Mouse (Mus musculus): ENCODE measurements around the gene Emc10. TPM values are rescaled to one million over a fixed set of nuclear protein-coding genes. Genes with fewer than 3 reads are reported as not detected.
A peak's percentile ranks its signal among the peaks of the same experiment; 100 is the strongest.

Emc10 gene
- polyA plus RNA-seq, 1 experiment from 2014 or later = 162 TPM

- no peak overlapping the region for H3K27ac ChIP-seq (ENCODE audit: low read depth, low read length)
- H3K4me2 ChIP-seq (ENCODE audit: low read depth, low read length) = no peak overlapping the region
- no peak overlapping the region for H3K4me3 ChIP-seq (ENCODE audit: low read depth, low read length)
- no peaks in the 10 kb centered on the region for H3K9me3 ChIP-seq (ENCODE audit: control insufficient read depth, low read length)
- H3K9ac ChIP-seq (replicated peaks; ENCODE audit: low read depth, low read length) = no peak overlapping the region
- no peak for ATAC-seq (ENCODE audit: low read depth)
- peaks cover 42% of the 10 kb centered on the region for H3K36me3 ChIP-seq (ENCODE audit: control insufficient read depth, insufficient read depth, low read length)
- peaks cover 23% of the 10 kb centered on the region for H3K4me1 ChIP-seq (ENCODE audit: control insufficient read depth, insufficient read depth, low read length)
- WGBS = 85% methylated on average over 10 of the region's 10 CpGs
- no peaks in the 10 kb centered on the region for H3K27me3 ChIP-seq (ENCODE audit: control insufficient read depth, insufficient read depth, low read length)
Observed at GRCm38 (mm10) chr7:44463556-44464225, 32.6 kb downstream of the Emc10 start.

GRCm38 (mm10) chr7:44463056-44463425 lies 33.3 kb downstream of the Emc10 start:
- no peak overlapping the region for H3K4me3 ChIP-seq (ENCODE audit: low read depth, low read length)
- ATAC-seq (ENCODE audit: low read depth) = no peak
- H3K4me2 ChIP-seq (ENCODE audit: low read depth, low read length) = no peak overlapping the region
- 37% methylated on average over 8 of the region's 8 CpGs for WGBS
- no peak overlapping the region for H3K27ac ChIP-seq (ENCODE audit: low read depth, low read length)
- H3K9me3 ChIP-seq (ENCODE audit: control insufficient read depth, low read length) = no peaks in the 10 kb centered on the region
- H3K36me3 ChIP-seq (ENCODE audit: control insufficient read depth, insufficient read depth, low read length) = peaks cover 42% of the 10 kb centered on the region
- H3K9ac ChIP-seq (replicated peaks; ENCODE audit: low read depth, low read length) = no peak overlapping the region
- peaks cover 17% of the 10 kb centered on the region for H3K4me1 ChIP-seq (ENCODE audit: control insufficient read depth, insufficient read depth, low read length)
- no peaks in the 10 kb centered on the region for H3K27me3 ChIP-seq (ENCODE audit: control insufficient read depth, insufficient read depth, low read length)

GRCm38 (mm10) chr7:44462218-44463055 lies 33.9 kb downstream of the Emc10 start:
- Histone ChIP-seq H3K4me1 (ENCODE audit: control insufficient read depth, insufficient read depth, low read length) (peaks cover 17% of the 10 kb centered on the region), H3K4me3 (ENCODE audit: low read depth, low read length) (no peak overlapping the region), H3K36me3 (ENCODE audit: control insufficient read depth, insufficient read depth, low read length) (peaks cover 42% of the 10 kb centered on the region), H3K9ac (replicated peaks; ENCODE audit: low read depth, low read length) (no peak overlapping the region), H3K4me2 (ENCODE audit: low read depth, low read length) (no peak overlapping the region), H3K9me3 (ENCODE audit: control insufficient read depth, low read length) (no peaks in the 10 kb centered on the region), H3K27me3 (ENCODE audit: control insufficient read depth, insufficient read depth, low read length) (no peaks in the 10 kb centered on the region), H3K27ac (ENCODE audit: low read depth, low read length) (0 out of 2 replicates have a peak overlapping the region, but pooled peaks have one; percentile 5)
- no peak for ATAC-seq (ENCODE audit: low read depth)
- 14% methylated on average over 71 of the region's 77 CpGs for WGBS

GRCm38 (mm10) chr7:44461503-44462217 lies 34.7 kb downstream of the Emc10 start:
- no peak for ATAC-seq (ENCODE audit: low read depth)
- Histone ChIP-seq H3K9ac (replicated peaks; ENCODE audit: low read depth, low read length) (no peak overlapping the region), H3K36me3 (ENCODE audit: control insufficient read depth, insufficient read depth, low read length) (peaks cover 46% of the 10 kb centered on the region), H3K27me3 (ENCODE audit: control insufficient read depth, insufficient read depth, low read length) (no peaks in the 10 kb centered on the region), H3K4me1 (ENCODE audit: control insufficient read depth, insufficient read depth, low read length) (peaks cover 17% of the 10 kb centered on the region), H3K9me3 (ENCODE audit: control insufficient read depth, low read length) (no peaks in the 10 kb centered on the region), H3K4me3 (ENCODE audit: low read depth, low read length) (no peak overlapping the region), H3K27ac (ENCODE audit: low read depth, low read length) (no peak overlapping the region), H3K4me2 (ENCODE audit: low read depth, low read length) (no peak overlapping the region)
- WGBS = 56% methylated on average over 54 of the region's 57 CpGs

GRCm38 (mm10) chr7:44460767-44461502 lies 35.4 kb downstream of the Emc10 start:
- WGBS = 70% methylated on average over 31 of the region's 31 CpGs
- no peak overlapping the region for H3K4me2 ChIP-seq (ENCODE audit: low read depth, low read length)
- no peak overlapping the region for H3K27ac ChIP-seq (ENCODE audit: low read depth, low read length)
- no peak for ATAC-seq (ENCODE audit: low read depth)
- no peak overlapping the region for H3K9ac ChIP-seq (replicated peaks; ENCODE audit: low read depth, low read length)
- no peaks in the 10 kb centered on the region for H3K9me3 ChIP-seq (ENCODE audit: control insufficient read depth, low read length)
- H3K4me3 ChIP-seq (ENCODE audit: low read depth, low read length) = no peak overlapping the region
- peaks cover 50% of the 10 kb centered on the region for H3K36me3 ChIP-seq (ENCODE audit: control insufficient read depth, insufficient read depth, low read length)
- H3K27me3 ChIP-seq (ENCODE audit: control insufficient read depth, insufficient read depth, low read length) = no peaks in the 10 kb centered on the region
- H3K4me1 ChIP-seq (ENCODE audit: control insufficient read depth, insufficient read depth, low read length) = peaks cover 17% of the 10 kb centered on the region

GRCm38 (mm10) chr7:44460067-44460466 lies 36.3 kb downstream of the Emc10 start:
- peaks cover 50% of the 10 kb centered on the region for H3K36me3 ChIP-seq (ENCODE audit: control insufficient read depth, insufficient read depth, low read length)
- no peak for ATAC-seq (ENCODE audit: low read depth)
- H3K9me3 ChIP-seq (ENCODE audit: control insufficient read depth, low read length) = no peaks in the 10 kb centered on the region
- 71% methylated on average over 6 of the region's 6 CpGs for WGBS
- no peak overlapping the region for H3K4me3 ChIP-seq (ENCODE audit: low read depth, low read length)
- H3K4me2 ChIP-seq (ENCODE audit: low read depth, low read length) = no peak overlapping the region
- peaks cover 17% of the 10 kb centered on the region for H3K4me1 ChIP-seq (ENCODE audit: control insufficient read depth, insufficient read depth, low read length)
- H3K27me3 ChIP-seq (ENCODE audit: control insufficient read depth, insufficient read depth, low read length) = no peaks in the 10 kb centered on the region
- no peak overlapping the region for H3K9ac ChIP-seq (replicated peaks; ENCODE audit: low read depth, low read length)
- H3K27ac ChIP-seq (ENCODE audit: low read depth, low read length) = no peak overlapping the region

GRCm38 (mm10) chr7:44456302-44456701 lies 40.0 kb downstream of the Emc10 start:
- WGBS = 76% methylated on average over 1 of the region's 1 CpGs
- Histone ChIP-seq H3K36me3 (ENCODE audit: control insufficient read depth, insufficient read depth, low read length) (peaks cover 27% of the 10 kb centered on the region), H3K9me3 (ENCODE audit: control insufficient read depth, low read length) (no peaks in the 10 kb centered on the region), H3K4me2 (ENCODE audit: low read depth, low read length) (no peak overlapping the region), H3K27ac (ENCODE audit: low read depth, low read length) (no peak overlapping the region), H3K4me1 (ENCODE audit: control insufficient read depth, insufficient read depth, low read length) (peaks cover 12% of the 10 kb centered on the region; the same call in 1 of the 2 replicates), H3K4me3 (ENCODE audit: low read depth, low read length) (no peak overlapping the region), H3K27me3 (ENCODE audit: control insufficient read depth, insufficient read depth, low read length) (no peaks in the 10 kb centered on the region), H3K9ac (replicated peaks; ENCODE audit: low read depth, low read length) (no peak overlapping the region)
- ATAC-seq (ENCODE audit: low read depth) = no peak

GRCm38 (mm10) chr7:44453256-44453655 lies 43.1 kb downstream of the Emc10 start:
- Histone ChIP-seq H3K9me3 (ENCODE audit: control insufficient read depth, low read length) (no peaks in the 10 kb centered on the region), H3K9ac (replicated peaks; ENCODE audit: low read depth, low read length) (no peak overlapping the region), H3K27ac (ENCODE audit: low read depth, low read length) (no peak overlapping the region; the same call in 1 of the 2 replicates), H3K4me1 (ENCODE audit: control insufficient read depth, insufficient read depth, low read length) (peaks cover 16% of the 10 kb centered on the region; the same call in 1 of the 2 replicates), H3K4me2 (ENCODE audit: low read depth, low read length) (no peak overlapping the region), H3K36me3 (ENCODE audit: control insufficient read depth, insufficient read depth, low read length) (peaks cover 24% of the 10 kb centered on the region), H3K27me3 (ENCODE audit: control insufficient read depth, insufficient read depth, low read length) (no peaks in the 10 kb centered on the region), H3K4me3 (ENCODE audit: low read depth, low read length) (no peak overlapping the region)
- ATAC-seq (ENCODE audit: low read depth) = peak; percentile 11; the same call in 1 of the 2 replicates
- 17% methylated on average over 3 of the region's 3 CpGs for WGBS

Measured in neural tube, embryonic 14.5 days (tissue).